ENCODE assay signal across 9 mouse cellular contexts in the genomic region with DNA sequence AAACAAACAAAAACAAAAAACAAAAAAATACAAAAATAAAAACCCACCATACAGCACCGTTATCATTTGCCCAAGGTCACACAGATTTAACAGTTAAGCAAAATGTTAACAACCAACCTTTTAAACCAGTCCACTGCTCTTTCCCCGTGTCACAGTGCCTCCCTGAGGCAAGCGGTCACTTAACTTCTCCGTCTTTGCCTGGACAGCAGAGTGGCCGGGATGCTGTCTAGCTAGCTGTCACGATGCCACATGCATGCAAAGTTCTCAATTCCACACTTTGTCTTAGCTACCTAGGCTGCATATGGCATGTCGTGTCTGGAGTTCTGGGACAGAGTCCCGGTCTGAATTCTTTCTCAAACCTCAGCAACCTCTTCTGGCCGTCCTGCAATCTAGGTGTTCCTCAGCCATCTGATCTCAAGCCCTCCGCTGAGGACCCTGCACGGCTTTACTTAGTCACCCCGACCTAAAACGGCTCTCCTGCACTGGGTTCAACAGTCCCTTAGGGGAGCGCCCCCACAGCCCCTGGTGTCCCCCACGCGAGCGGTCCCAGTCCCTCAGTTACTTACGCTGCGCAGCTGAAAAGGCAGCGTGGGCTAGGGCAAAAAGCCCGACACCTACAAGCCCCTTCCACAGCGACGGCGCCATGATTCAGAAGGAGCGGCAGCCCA. TPM values are rescaled to one million over a fixed set of nuclear protein-coding genes. Genes with fewer than 3 reads are reported as not detected.
DNase-seq lines count a peak whose midpoint lies in the region; ATAC-seq and TF ChIP-seq lines count a peak whose summit lies in the region.
"Had no signal": no experiment of that assay in that cellular context is flagged by ENCODE, and none has a peak within 500 bp of the region (broad histone marks: within the 10 kb centered on the region; RNA-seq: fewer than 3 reads in every experiment).

No protein-coding gene starts in this region.

- H3K4me3 ChIP-seq in gastrocnemius, adult 2 months = peak overlapping the region; percentile 87
- H3K4me3 ChIP-seq in intestine, embryonic 15.5 days (replicated peaks) = peak overlapping the region; percentile 64
- peak overlapping the region; percentile 68 for H3K4me3 ChIP-seq in neural tube, embryonic 13.5 days

- peak overlapping the region; percentile 51 for H3K4me2 ChIP-seq in intestine, embryonic 15.5 days (replicated peaks)
- peak overlapping the region; percentile 64 for H3K4me2 ChIP-seq in neural tube, embryonic 13.5 days

- peak; percentile 36; the same call in 1 of the 2 replicates for ATAC-seq in erythroid progenitor cell, adult 5-6 weeks (replicated peaks; ENCODE audit: low FRiP score, poor library complexity, severe bottlenecking)
- peak; percentile 79 for ATAC-seq in intestine, embryonic 15.5 days
- peak; percentile 84 for ATAC-seq in neural tube, embryonic 13.5 days (ENCODE audit: low read depth)

- intact Hi-C loops in gastrocnemius, adult 2 months (cut with DNase I) = loop anchor here (10.0 kb wide), 1 partner anchor 797 kb away; a partner anchor contains a TSS
- intact Hi-C loops in gastrocnemius, postnatal 36 days (cut with DNase I) = no loop called here

- no peaks in the 10 kb centered on the region for H3K4me1 ChIP-seq in intestine, embryonic 15.5 days (replicated peaks)
- peaks cover 12% of the 10 kb centered on the region for H3K4me1 ChIP-seq in neural tube, embryonic 13.5 days (replicated peaks)

- H3K36me3 ChIP-seq in intestine, embryonic 15.5 days = no peaks in the 10 kb centered on the region
- H3K36me3 ChIP-seq in neural tube, embryonic 13.5 days = 0 out of 2 replicates have a peak, but pooled peaks cover 6% of the 10 kb centered on the region

- H3K9me3 ChIP-seq in intestine, embryonic 15.5 days = no peaks in the 10 kb centered on the region
- no peaks in the 10 kb centered on the region for H3K9me3 ChIP-seq in neural tube, embryonic 13.5 days

- peak; percentile 14 for DNase-seq in gastrocnemius, adult 2 months
- DNase-seq in gastrocnemius, postnatal 36 days = no peak
- DNase-seq in MN1 (ENCODE audit: low spot score) = peak; percentile 52
- DNase-seq in lung, adult 18-20 months = peak; percentile 4 to 29
- no peak for DNase-seq in thymus, postnatal 4 days

- peak overlapping the region; percentile 75 for H3K9ac ChIP-seq in intestine, embryonic 15.5 days
- H3K9ac ChIP-seq in neural tube, embryonic 13.5 days = peak overlapping the region; percentile 81

- no peaks in the 10 kb centered on the region for H3K27me3 ChIP-seq in intestine, embryonic 15.5 days (replicated peaks)
- no peaks in the 10 kb centered on the region for H3K27me3 ChIP-seq in neural tube, embryonic 13.5 days

- 19% methylated on average over 25 of the region's 25 CpGs for WGBS in intestine, embryonic 15.5 days
- 18% methylated on average over 25 of the region's 25 CpGs for WGBS in neural tube, embryonic 13.5 days

- H3K27ac ChIP-seq in gastrocnemius, adult 2 months = peak overlapping the region; percentile 90
- H3K27ac ChIP-seq in intestine, embryonic 15.5 days = peak overlapping the region; percentile 40; the same call in 1 of the 2 replicates
- H3K27ac ChIP-seq in neural tube, embryonic 13.5 days (replicated peaks) = peak overlapping the region; percentile 83

- TF ChIP-seq CTCF in gastrocnemius, adult 2 months (IDR thresholded peaks at IDR 0.05) = peak; percentile 12; the same call in 1 of the 2 replicates

RNA-seq across cellular contexts. Expression of a gene that starts 0.5 kb away (rescaled TPM):
- 10 to 100 TPM; 25.0 to 27.2 TPM for total RNA-seq in gastrocnemius, adult 2 months (2021)
- 10 to 100 TPM; 22.9 to 24.5 TPM for total RNA-seq in gastrocnemius, postnatal 36 days (2021)
- total RNA-seq in erythroid progenitor cell, adult 5-6 weeks (2015; ENCODE audit: low replicate concordance) = 8.4 and 11.9 TPM in 2 replicates
- total RNA-seq in erythroid progenitor cell, adult 5-6 weeks (2017; ENCODE audit: low replicate concordance) = 6.3 and 7.6 TPM in 2 replicates
- 21.4 and 24.3 TPM in 2 replicates for polyA plus RNA-seq in intestine, embryonic 15.5 days (2015; fragmentation: Nextera tagmentation; extraction: Ambion mirVana)
- 56.5 and 59.4 TPM in 2 replicates for polyA plus RNA-seq in neural tube, embryonic 13.5 days (2015; fragmentation: Nextera tagmentation; extraction: Ambion mirVana)

RNA-seq across cellular contexts. Expression of a gene that starts 12.2 kb away (rescaled TPM):
- total RNA-seq in gastrocnemius, adult 2 months (2021) = 10 to 100 TPM; 24.9 to 31.3 TPM
- total RNA-seq in gastrocnemius, postnatal 36 days (2021) = 10 to 100 TPM; 21.2 to 26.6 TPM
- 2.5 and 4.2 TPM in 2 replicates for total RNA-seq in erythroid progenitor cell, adult 5-6 weeks (2015; ENCODE audit: low replicate concordance)
- total RNA-seq in erythroid progenitor cell, adult 5-6 weeks (2017; ENCODE audit: low replicate concordance) = 3.3 and 5.3 TPM in 2 replicates
- 9.4 and 11.3 TPM in 2 replicates for polyA plus RNA-seq in intestine, embryonic 15.5 days (2015; fragmentation: Nextera tagmentation; extraction: Ambion mirVana)
- 41.3 and 49.0 TPM in 2 replicates for polyA plus RNA-seq in neural tube, embryonic 13.5 days (2015; fragmentation: Nextera tagmentation; extraction: Ambion mirVana)

RNA-seq across cellular contexts. Expression of a gene that starts 47.9 kb away (rescaled TPM):
- total RNA-seq in gastrocnemius, adult 2 months (2021) = not detected
- total RNA-seq in gastrocnemius, postnatal 36 days (2021) = not detected
- not detected in 2 replicates for total RNA-seq in erythroid progenitor cell, adult 5-6 weeks (2015; ENCODE audit: low replicate concordance)
- not detected in 2 replicates for total RNA-seq in erythroid progenitor cell, adult 5-6 weeks (2017; ENCODE audit: low replicate concordance)
- 0.14 TPM in 1 of 2 replicates, not detected in the other for polyA plus RNA-seq in intestine, embryonic 15.5 days (2015; fragmentation: Nextera tagmentation; extraction: Ambion mirVana)
- polyA plus RNA-seq in neural tube, embryonic 13.5 days (2015; fragmentation: Nextera tagmentation; extraction: Ambion mirVana) = not detected in 2 replicates
- total RNA-seq: layer of hippocampus, postnatal 36 days had no signal

Comparison
In these comparisons a context has a peak if more than half of its experiments do, and no peak if none do; other contexts are left out.
1. DNase-seq: peak in gastrocnemius, adult 2 months (single experiment), MN1 (single experiment) and lung, adult 18-20 months (2 of 2); none in gastrocnemius, postnatal 36 days (0 of 2) and thymus, postnatal 4 days (single experiment).
2. H3K27ac ChIP-seq: peak in every context shown above with its lines; median percentile 90 in gastrocnemius, adult 2 months; 83 in neural tube, embryonic 13.5 days; 40 in intestine, embryonic 15.5 days.
3. Peak in every context shown above with its lines, with median percentiles within 50 percentile points of each other: H3K4me3 ChIP-seq and ATAC-seq.